In the genomic region with DNA sequence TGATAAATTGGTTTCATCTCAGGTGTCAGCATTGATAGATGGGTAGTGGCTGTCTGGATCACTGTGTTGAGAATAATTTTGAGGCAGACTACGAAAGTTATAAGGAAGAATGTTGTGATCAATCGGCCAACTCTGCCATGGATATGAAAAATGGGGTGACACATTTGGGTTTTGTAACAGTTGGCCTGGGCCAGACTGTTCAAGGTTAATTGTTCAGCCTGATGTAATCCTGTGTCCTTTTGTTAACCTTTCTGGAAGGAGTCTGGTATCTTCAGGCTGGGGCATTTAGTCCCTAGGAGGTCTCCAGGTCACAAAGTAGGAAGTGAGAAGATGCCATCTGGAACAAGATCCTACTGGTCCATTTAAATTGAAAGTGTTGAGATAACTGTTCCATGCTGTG, we compare ENCODE assay signal across 27 mouse cellular contexts. TPM values are rescaled to one million over a fixed set of nuclear protein-coding genes. Genes with fewer than 3 reads are reported as not detected.
DNase-seq lines count a peak whose midpoint lies in the region; ATAC-seq and TF ChIP-seq lines count a peak whose summit lies in the region.
"Had no signal": no experiment of that assay in that cellular context is flagged by ENCODE, and none has a peak within 500 bp of the region (broad histone marks: within the 10 kb centered on the region; RNA-seq: fewer than 3 reads in every experiment).

No protein-coding gene starts in this region.

- peak overlapping the region; percentile 74 for H3K27ac ChIP-seq in liver, embryonic 12.5 days
- peak overlapping the region; percentile 6; the same call in 1 of the 2 replicates for H3K27ac ChIP-seq in MEL (ENCODE audit: control insufficient read depth, low read depth, low read length)
- peak overlapping the region; percentile 42 for H3K27ac ChIP-seq in liver, embryonic 14.5 days
- H3K27ac ChIP-seq: embryonic facial prominence, embryonic 12.5 days; forebrain, embryonic 10.5 days; forebrain, embryonic 15.5 days; gastrocnemius, adult 2 months; hindbrain, embryonic 13.5 days; kidney, postnatal 0 days; limb, embryonic 13.5 days; midbrain, embryonic 12.5 days; neural tube, embryonic 13.5 days; stomach, embryonic 15.5 days had no signal

- TF ChIP-seq EP300 in MEL (IDR thresholded peaks at IDR 0.05; ENCODE audit: low read depth in 1 of 2, low read length in 2 of 2), result no peak
- TF ChIP-seq EP300 in liver, embryonic 14.5 days (IDR thresholded peaks at IDR 0.05; ENCODE audit: low read depth), result no peak

- H3K4me1 ChIP-seq in liver, embryonic 12.5 days, result peaks cover 87% of the 10 kb centered on the region
- H3K4me1 ChIP-seq in MEL (ENCODE audit: control insufficient read depth in 1 of 2, insufficient read depth in 2 of 2, low read length in 2 of 2), result peaks cover 43 to 45% of the 10 kb centered on the region in 2 experiments
- H3K4me1 ChIP-seq in liver, embryonic 14.5 days (replicated peaks; ENCODE audit: control insufficient read depth in 2 of 2, insufficient read depth in 2 of 2, low read length in 1 of 2), result peaks cover 75 to 77% of the 10 kb centered on the region in 2 experiments
- H3K4me1 ChIP-seq: forebrain, embryonic 10.5 days; forebrain, embryonic 15.5 days; hindbrain, embryonic 13.5 days; midbrain, embryonic 12.5 days; neural tube, embryonic 13.5 days; stomach, embryonic 15.5 days had no signal

- ATAC-seq in liver, embryonic 12.5 days, result no peak
- no peak for ATAC-seq in liver, embryonic 14.5 days (ENCODE audit: insufficient read depth)
- ATAC-seq in erythroblast, adult 5-6 weeks (replicated peaks; ENCODE audit: low FRiP score, poor library complexity, severe bottlenecking), result no peak
- ATAC-seq: forebrain, embryonic 15.5 days; intestine, embryonic 16.5 days had no signal

- peak; percentile 69 for DNase-seq in adrenal gland, adult 2 months
- no peak for DNase-seq in adrenal gland, postnatal 4 days (ENCODE audit: low spot score in 2 of 2)
- DNase-seq in liver, result no peak
- DNase-seq in MEL (ENCODE audit: low read depth, low spot score), result no peak
- DNase-seq in liver, embryonic 14.5 days (ENCODE audit: low read depth in 3 of 3, low spot score in 3 of 3), result no peak
- no peak for DNase-seq in T-cell, adult 2 months (ENCODE audit: low spot score)
- DNase-seq: cerebellum, adult 9-10 months; cerebellum, postnatal 36 days; gastrocnemius, adult 2 months; gastrocnemius, postnatal 36 days; heart, postnatal 14 days; kidney, adult 8-10 months; kidney, postnatal 4 days; lung, embryonic 14.5 days; thymus, postnatal 25 days had no signal

- H3K27me3 ChIP-seq in liver, embryonic 12.5 days (replicated peaks), result no peaks in the 10 kb centered on the region
- no peaks in the 10 kb centered on the region for H3K27me3 ChIP-seq in MEL (ENCODE audit: control insufficient read depth in 1 of 2, insufficient read depth in 2 of 2, low read length in 2 of 2)
- H3K27me3 ChIP-seq in liver, embryonic 14.5 days (ENCODE audit: control insufficient read depth, insufficient read depth, low read length), result no peaks in the 10 kb centered on the region
- H3K27me3 ChIP-seq: embryonic facial prominence, embryonic 12.5 days; forebrain, embryonic 15.5 days; hindbrain, embryonic 13.5 days; limb, embryonic 13.5 days; midbrain, embryonic 12.5 days; neural tube, embryonic 13.5 days; stomach, embryonic 15.5 days had no signal

- no peak for TF ChIP-seq RAD21 in MEL (IDR thresholded peaks at IDR 0.05; ENCODE audit: low read depth, low read length)

- no peak for TF ChIP-seq CTCF in MEL (IDR thresholded peaks at IDR 0.05 in 2 of 3, conservative IDR thresholded peaks at IDR 0.05 in 1 of 3; ENCODE audit: control insufficient read depth in 1 of 3, insufficient read depth in 1 of 3, low read depth in 2 of 3, low read length in 3 of 3, poor library complexity in 1 of 3, severe bottlenecking in 1 of 3)
- TF ChIP-seq CTCF in liver, embryonic 14.5 days (IDR thresholded peaks at IDR 0.05; ENCODE audit: low read depth), result no peak

- no peak overlapping the region for H3K4me3 ChIP-seq in liver, embryonic 12.5 days
- no peak overlapping the region for H3K4me3 ChIP-seq in MEL (ENCODE audit: control insufficient read depth in 1 of 2, insufficient read depth in 1 of 2, low read depth in 2 of 2, low read length in 2 of 2)
- H3K4me3 ChIP-seq in liver, embryonic 14.5 days (ENCODE audit: insufficient read depth in 1 of 2, low read depth in 2 of 2, low read length in 2 of 2), result no peak overlapping the region
- H3K4me3 ChIP-seq: embryonic facial prominence, embryonic 12.5 days; forebrain, embryonic 10.5 days; forebrain, embryonic 15.5 days; gastrocnemius, adult 2 months; hindbrain, embryonic 13.5 days; limb, embryonic 13.5 days; midbrain, embryonic 12.5 days; neural tube, embryonic 13.5 days; stomach, embryonic 15.5 days had no signal

- TF ChIP-seq POLR2A in MEL (IDR thresholded peaks at IDR 0.05; ENCODE audit: control insufficient read depth in 1 of 2, insufficient read depth in 1 of 2, low read depth in 1 of 2, low read length in 2 of 2, poor library complexity in 1 of 2), result no peak

- no peak overlapping the region for H3K4me2 ChIP-seq in liver, embryonic 12.5 days
- H3K4me2 ChIP-seq in liver, embryonic 14.5 days (ENCODE audit: low read depth), result no peak overlapping the region
- H3K4me2 ChIP-seq: embryonic facial prominence, embryonic 12.5 days; forebrain, embryonic 15.5 days; hindbrain, embryonic 13.5 days; limb, embryonic 13.5 days; lung, embryonic 14.5 days; midbrain, embryonic 12.5 days; neural tube, embryonic 13.5 days; stomach, embryonic 15.5 days had no signal

- no peaks in the 10 kb centered on the region for H3K9me3 ChIP-seq in liver, embryonic 12.5 days (replicated peaks)
- H3K9me3 ChIP-seq in MEL (replicated peaks; ENCODE audit: insufficient read depth, low read length), result no peaks in the 10 kb centered on the region
- H3K9me3 ChIP-seq in liver, embryonic 14.5 days (ENCODE audit: control insufficient read depth, low read length), result no peaks in the 10 kb centered on the region
- H3K9me3 ChIP-seq: embryonic facial prominence, embryonic 12.5 days; forebrain, embryonic 10.5 days; forebrain, embryonic 15.5 days; hindbrain, embryonic 13.5 days; limb, embryonic 13.5 days; midbrain, embryonic 12.5 days; neural tube, embryonic 13.5 days; stomach, embryonic 15.5 days had no signal

- no peaks in the 10 kb centered on the region for H3K36me3 ChIP-seq in liver, embryonic 12.5 days
- H3K36me3 ChIP-seq in MEL (ENCODE audit: control insufficient read depth in 1 of 2, insufficient read depth in 2 of 2, low read length in 2 of 2), result peaks cover 0 to 56% of the 10 kb centered on the region in 2 experiments; a peak in 2 of 4 replicates
- no peaks in the 10 kb centered on the region for H3K36me3 ChIP-seq in liver, embryonic 14.5 days (replicated peaks; ENCODE audit: control insufficient read depth, insufficient read depth, low read depth)
- H3K36me3 ChIP-seq: embryonic facial prominence, embryonic 12.5 days; forebrain, embryonic 10.5 days; forebrain, embryonic 15.5 days; hindbrain, embryonic 13.5 days; limb, embryonic 13.5 days; midbrain, embryonic 12.5 days; neural tube, embryonic 13.5 days; stomach, embryonic 15.5 days had no signal

- peak overlapping the region; percentile 39 for H3K9ac ChIP-seq in liver, embryonic 12.5 days
- H3K9ac ChIP-seq in MEL (ENCODE audit: control insufficient read depth, low read depth, low read length, poor library complexity, severe bottlenecking), result no peak overlapping the region
- peak overlapping the region; percentile 16; the same call in 1 of the 2 replicates for H3K9ac ChIP-seq in liver, embryonic 14.5 days (replicated peaks)
- H3K9ac ChIP-seq: embryonic facial prominence, embryonic 12.5 days; forebrain, embryonic 15.5 days; hindbrain, embryonic 13.5 days; limb, embryonic 13.5 days; lung, embryonic 14.5 days; midbrain, embryonic 12.5 days; neural tube, embryonic 13.5 days; stomach, embryonic 15.5 days had no signal

- H3K79me2 ChIP-seq in MEL (ENCODE audit: control insufficient read depth, insufficient read depth, low read length, poor library complexity), result no peaks in the 10 kb centered on the region; the same call in 1 of the 2 replicates

- WGBS in liver, embryonic 12.5 days (ENCODE audit: insufficient replicate concordance), result 69% methylated on average over 2 of the region's 2 CpGs
- WGBS in liver, embryonic 14.5 days (ENCODE audit: insufficient replicate concordance), result 73% methylated on average over 2 of the region's 2 CpGs

TF ChIP-seq in MEL, 35 proteins besides CTCF, POLR2A, EP300 and RAD21:
- no peak for TF ChIP-seq SMC3 (IDR thresholded peaks at IDR 0.05; ENCODE audit: low read depth, low read length)
- no peak for TF ChIP-seq ZNF384 (IDR thresholded peaks at IDR 0.05; ENCODE audit: low read depth, low read length)
- TF ChIP-seq ZC3H11A (IDR thresholded peaks at IDR 0.05; ENCODE audit: low read depth, low read length), result no peak
- no peak for TF ChIP-seq CHD1 (IDR thresholded peaks at IDR 0.05; ENCODE audit: low read depth, low read length)
- no peak for TF ChIP-seq MEF2A (IDR thresholded peaks at IDR 0.05; ENCODE audit: extremely low read depth, insufficient replicate concordance, low read depth, low read length, poor library complexity, severe bottlenecking)
- no peak for TF ChIP-seq ZKSCAN1 (IDR thresholded peaks at IDR 0.05; ENCODE audit: low read depth, low read length)
- no peak for TF ChIP-seq TCF12 (IDR thresholded peaks at IDR 0.05; ENCODE audit: low read depth, low read length)

RNA-seq across cellular contexts. Expression of gene Cd47, which starts 4.1 kb away (rescaled TPM):
- 100 to 1,000 TPM; 106 to 189 TPM for total RNA-seq in adrenal gland, adult 2 months (2021)
- 75.0 and 105 TPM in 2 replicates for polyA plus RNA-seq in adrenal gland, adult 2 months (2012; rRNA removed)
- total RNA-seq in adrenal gland, postnatal 4 days (2021), result 100 to 1,000 TPM; 167 to 169 TPM
- 308 and 327 TPM in 2 replicates for polyA plus RNA-seq in liver, embryonic 12.5 days (2016; fragmentation: Nextera tagmentation; extraction: Ambion mirVana)
- total RNA-seq in MEL (2012; rRNA removed), result 57.5 and 86.6 TPM in 2 replicates
- 10 to 100 TPM; 45.9 to 51.7 TPM for polyA plus RNA-seq in MEL (2012; ENCODE audit: insufficient read depth in 1 of 2, insufficient read length in 2 of 2, low read depth in 1 of 2, low replicate concordance in 2 of 2, missing spikeins in 1 of 2)
- 54.3 and 82.5 TPM in 2 replicates for polyA plus RNA-seq in liver, embryonic 14.5 days (2012; rRNA removed)
- polyA plus RNA-seq in liver, embryonic 14.5 days (2014; fragmentation: Nextera tagmentation; extraction: Ambion mirVana), result 331 and 345 TPM in 2 replicates
- total RNA-seq in erythroblast, adult 5-6 weeks (2015; ENCODE audit: low replicate concordance), result 738 and 836 TPM in 2 replicates
- total RNA-seq in erythroblast, adult 5-6 weeks (2017; ENCODE audit: low replicate concordance), result 851 and 940 TPM in 2 replicates

Comparison
In these comparisons a context has a peak if more than half of its experiments do, and no peak if none do; other contexts are left out.
1. H3K27ac ChIP-seq: peak in every context shown above with its lines; median percentile 74 in liver, embryonic 12.5 days; 42 in liver, embryonic 14.5 days; 6 in MEL.